Mouse (Mus musculus) monocyte, adult 2 months (primary cell): ENCODE results near the gene Tet2.

Experiments
- DNase-seq, 2 experiments: peaks; one replicate each; pipeline ENCODE4 v3.0.0; 2022; ENCODE audit warnings: low spot score in 2 of 2, low read depth in 1 of 2

Tet2 gene

GRCm38 (mm10) chr3:133523191-133523590 is 21.7 kb downstream of the Tet2 start:
- DNase-seq: no peak

- no peak for DNase-seq
Observed at GRCm38 (mm10) chr3:133522289-133522688, 22.6 kb downstream of the Tet2 start.

DNA sequence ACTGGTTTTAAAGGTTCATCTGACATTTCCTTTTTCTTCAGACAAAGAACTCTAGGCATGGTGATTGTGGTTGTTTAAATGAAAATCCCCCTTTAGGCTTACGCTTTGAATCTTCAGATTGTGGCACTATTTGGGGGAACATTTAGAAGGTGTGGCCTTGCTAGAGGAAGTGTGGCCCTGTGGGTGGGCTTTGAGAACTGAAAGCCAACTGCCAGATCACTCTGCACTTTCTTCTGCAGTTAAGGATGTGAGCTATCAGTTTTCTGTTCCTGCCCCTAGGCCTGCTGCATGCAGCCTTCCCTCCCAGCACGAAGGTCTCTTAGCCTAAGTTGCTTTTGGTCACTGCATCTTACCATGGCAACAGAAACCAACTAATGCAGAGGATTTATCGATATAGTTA is 26.1 kb downstream of the Tet2 start:
- DNase-seq: no peak

DNA sequence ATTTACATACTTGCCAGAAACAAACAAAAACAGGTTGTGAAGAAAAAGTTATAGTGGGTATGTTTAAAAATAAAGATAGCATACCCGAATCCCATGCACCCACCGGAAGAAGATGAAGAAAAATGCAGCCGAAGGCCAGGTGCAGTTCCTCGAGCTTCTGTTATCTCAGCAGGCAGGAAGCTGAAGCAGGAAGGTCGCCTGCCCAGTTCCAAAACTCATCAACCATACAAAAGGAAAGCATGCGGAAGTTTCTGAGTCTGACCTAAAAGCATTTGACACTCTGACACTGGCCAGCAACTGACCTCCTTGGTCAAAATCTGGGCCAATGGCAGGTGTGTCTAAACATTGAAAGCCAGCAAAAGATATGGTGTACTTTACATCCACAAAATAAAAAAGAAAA is 26.8 kb downstream of the Tet2 start:
- DNase-seq: no peak

DNA sequence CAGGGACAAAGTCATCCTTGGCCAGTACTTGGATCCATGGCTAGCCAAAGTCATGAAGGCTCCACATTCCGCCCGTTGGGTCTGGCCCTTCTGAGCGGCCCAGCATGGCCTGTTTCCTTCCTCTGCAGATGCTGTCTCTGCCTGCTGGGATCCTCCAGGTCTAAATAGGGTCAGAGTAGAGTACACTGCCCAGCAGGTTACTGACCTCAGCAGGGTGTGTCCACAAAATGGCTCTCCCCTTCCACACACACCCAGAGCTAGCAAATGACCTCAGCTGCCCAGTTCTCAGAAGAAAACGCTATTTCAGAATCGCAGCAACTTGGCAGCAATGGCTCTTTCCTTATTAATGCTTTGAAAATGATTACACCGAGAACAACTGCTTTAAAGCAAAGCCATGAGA is 27.5 kb downstream of the Tet2 start:
- no peak for DNase-seq

GRCm38 (mm10) chr3:133516137-133516536 is 28.8 kb downstream of the Tet2 start:
- DNase-seq: no peak

- DNase-seq: no peak
Observed at GRCm38 (mm10) chr3:133515204-133515969, 29.6 kb downstream of the Tet2 start.

GRCm38 (mm10) chr3:133514290-133514689 is 30.6 kb downstream of the Tet2 start:
- no peak for DNase-seq

GRCm38 (mm10) chr3:133513475-133513874 is 31.5 kb downstream of the Tet2 start:
- DNase-seq: no peak

GRCm38 (mm10) chr3:133510368-133510767 is 34.6 kb downstream of the Tet2 start:
- no peak for DNase-seq

- DNase-seq: no peak
Observed at GRCm38 (mm10) chr3:133509796-133510195, 35.1 kb downstream of the Tet2 start.

DNA sequence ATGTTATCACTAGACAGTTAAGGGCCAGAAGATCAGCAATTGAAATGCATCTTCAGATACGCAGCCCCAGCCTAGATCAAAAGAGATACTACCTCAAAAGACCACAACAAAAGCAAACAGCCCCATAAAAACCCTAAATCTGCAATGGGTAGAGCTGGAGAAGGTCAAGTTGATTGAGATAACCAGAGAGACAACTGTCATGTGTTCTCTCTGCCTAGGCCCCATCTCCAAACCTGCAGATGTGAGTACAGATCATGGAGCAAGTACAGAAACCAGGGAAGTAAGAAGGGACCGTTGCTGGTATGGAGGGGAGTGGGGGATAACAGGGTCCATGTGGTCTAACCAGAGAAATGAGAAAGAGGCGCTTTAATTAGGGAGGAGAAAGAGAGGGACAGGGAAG is 36.1 kb downstream of the Tet2 start:
- DNase-seq: no peak

DNA sequence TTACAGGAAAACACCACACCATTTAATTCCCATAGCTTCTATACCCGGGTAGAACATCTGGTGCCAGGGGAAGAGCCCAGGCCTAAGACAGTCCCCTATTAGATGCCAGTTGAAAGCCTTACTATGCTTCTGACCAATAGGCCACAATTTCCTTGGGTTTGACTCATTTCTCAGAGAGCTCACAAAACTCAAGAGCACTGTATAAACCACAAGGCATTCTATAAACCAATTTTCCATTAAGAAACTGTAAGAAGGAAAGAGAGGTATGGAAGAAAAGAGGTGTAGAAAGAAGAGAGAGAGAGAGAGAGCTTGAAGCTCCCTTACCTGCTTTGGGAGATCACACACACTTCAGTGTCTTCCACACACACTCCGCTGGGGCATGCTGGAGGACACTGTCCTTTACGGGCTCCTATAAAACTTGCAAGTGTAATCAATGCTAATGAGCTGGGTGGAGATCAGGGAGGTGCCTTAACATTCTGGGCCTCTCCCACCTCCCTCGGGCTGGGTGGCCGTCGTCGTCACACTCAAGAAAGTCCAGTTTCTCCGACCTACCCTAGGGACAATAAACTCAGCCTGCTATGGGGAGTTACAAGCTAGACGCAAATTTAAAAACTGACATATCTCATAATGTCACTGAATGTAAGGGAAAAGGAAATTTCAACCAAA is 38.5 kb downstream of the Tet2 start:
- no peak for DNase-seq

GRCm38 (mm10) chr3:133496953-133497352 is 48.0 kb downstream of the Tet2 start:
- DNase-seq: no peak

DNA sequence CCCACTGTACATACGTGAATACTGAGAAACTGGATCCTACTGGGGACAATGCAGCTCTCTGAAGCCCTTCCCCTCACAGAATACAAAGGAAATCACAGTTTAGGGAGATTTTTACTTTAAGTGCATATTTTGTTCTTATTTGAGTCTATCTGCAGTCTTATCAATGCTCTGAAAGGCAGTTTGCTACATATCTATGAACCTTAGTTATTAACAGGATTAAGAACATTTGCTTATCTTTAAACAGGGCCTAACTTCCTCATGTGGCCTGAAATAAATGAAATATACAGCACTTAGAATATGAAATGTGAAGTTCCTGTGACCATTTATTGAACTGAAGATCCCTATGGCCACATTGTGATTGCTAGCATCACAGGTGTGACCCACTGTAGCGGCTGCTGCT is 53.6 kb downstream of the Tet2 start:
- DNase-seq: no peak

- DNase-seq: no peak
Observed at GRCm38 (mm10) chr3:133488022-133488725, 56.8 kb downstream of the Tet2 start.

DNA sequence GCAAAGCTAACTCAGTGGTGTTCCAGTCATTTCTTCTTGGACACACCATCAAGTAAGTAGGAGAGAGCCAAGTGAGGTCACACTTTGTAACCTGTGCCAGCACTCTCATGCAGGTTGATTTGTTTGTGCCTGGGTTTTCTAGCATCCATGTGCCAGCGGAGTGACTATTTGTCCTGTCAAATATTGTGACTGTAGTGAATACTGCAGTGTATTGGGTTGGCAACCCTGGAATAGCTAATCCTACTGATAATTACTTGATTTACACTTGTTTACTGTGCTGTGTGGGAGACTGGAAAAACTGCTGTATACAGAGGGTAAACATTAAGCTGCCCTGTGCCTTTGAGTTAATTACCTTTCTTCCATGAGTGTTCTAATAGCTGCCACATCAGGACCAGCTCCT is 62.1 kb downstream of the Tet2 start:
- DNase-seq: no peak

GRCm38 (mm10) chr3:133478987-133479386 is 66.0 kb downstream of the Tet2 start:
- no peak for DNase-seq

DNA sequence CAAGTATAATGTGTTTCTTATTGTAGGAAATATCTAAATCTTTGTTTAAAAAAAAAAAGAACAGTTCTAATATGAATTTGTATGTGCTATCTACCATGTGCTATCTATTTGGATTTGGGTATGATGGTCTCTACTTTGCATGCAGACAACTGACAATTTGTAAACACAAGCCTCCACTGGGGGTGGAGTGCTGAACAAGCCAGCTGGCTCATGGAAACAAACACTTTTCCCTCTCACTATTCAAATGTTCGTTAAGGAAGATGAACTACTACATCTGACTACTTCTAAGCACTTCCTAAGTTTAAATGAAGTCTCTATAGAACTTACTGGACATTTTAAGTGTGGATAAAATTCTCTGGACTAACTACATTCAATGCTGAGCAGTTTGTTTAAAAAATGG is 71.2 kb downstream of the Tet2 start:
- no peak for DNase-seq

DNA sequence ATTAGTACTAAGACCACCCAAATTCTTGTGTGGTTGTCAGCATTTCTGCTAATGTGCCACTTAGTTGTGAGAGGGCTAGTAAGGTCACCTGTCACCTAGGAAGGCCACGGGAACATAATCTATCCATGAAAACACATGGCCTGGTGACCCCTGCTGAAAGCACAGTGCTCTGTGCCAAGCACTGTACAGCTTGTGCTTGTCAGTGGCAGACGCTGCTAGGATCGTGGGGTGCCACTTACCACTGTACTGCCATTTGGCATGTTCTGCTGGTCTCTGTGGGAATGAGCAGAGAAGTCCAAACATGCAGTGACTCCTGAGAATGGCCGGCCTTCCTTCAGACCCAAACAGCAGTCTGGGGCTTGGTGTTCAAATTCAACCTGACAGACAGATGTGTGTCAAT is 73.8 kb downstream of the Tet2 start:
- DNase-seq: no peak

GRCm38 (mm10) chr3:133468883-133469282 is 76.1 kb downstream of the Tet2 start:
- DNase-seq: no peak

DNA sequence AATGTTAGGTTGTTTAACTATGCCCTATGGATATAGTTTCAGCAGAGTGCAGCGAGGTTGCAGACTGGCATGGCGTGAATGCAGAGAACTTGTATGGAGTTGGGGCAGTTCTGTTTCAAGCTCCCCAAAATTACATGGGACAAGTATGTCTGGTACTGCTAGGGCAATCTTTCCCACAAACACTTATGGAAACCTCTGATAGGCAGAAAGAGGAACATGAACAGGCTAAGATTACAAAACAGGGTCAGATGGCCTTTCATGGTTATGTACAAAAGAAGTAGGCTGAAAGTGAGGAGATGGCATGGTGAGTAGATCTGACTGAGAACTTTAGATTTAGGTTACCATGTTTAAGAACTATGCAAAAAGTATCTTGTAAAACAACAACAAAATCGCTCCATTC is 81.7 kb downstream of the Tet2 start:
- DNase-seq: no peak
